Mouse (Mus musculus) brain, embryonic 14.5 days (tissue): Measurements from ENCODE around the gene Cox4i2.

Experiments used
- CTCF ChIP-seq: fragments of 200-500 bp; IDR thresholded peaks from 2 replicates; pipeline ENCODE4 v1.5.1; 2012; ENCODE audit warnings: inconsistent platforms, mild to moderate bottlenecking, moderate library complexity, borderline replicate concordance; ENCODE audit not compliant: insufficient read depth, insufficient read length; ENCODE audit errors: extremely low read depth
- POLR2A ChIP-seq: fragments of 200-500 bp; IDR thresholded peaks from 2 replicates; pipeline ENCODE4 v1.6.1; 2012; ENCODE audit warnings: mild to moderate bottlenecking, inconsistent platforms, borderline replicate concordance; ENCODE audit not compliant: poor library complexity, insufficient read depth, insufficient read length, severe bottlenecking; ENCODE audit errors: extremely low read depth

- TF ChIP-seq CTCF (no peak), POLR2A (no peak)
Measured at GRCm38 (mm10) chr2:152717652-152718051, 36.3 kb upstream of the Cox4i2 start.
